ENCODE assay signal across 9 mouse cellular contexts in genomic region chr8:107684721-107685691, GRCm38 (mm10).
A peak's percentile ranks its signal among the peaks of the same experiment; 100 is the strongest.
DNase-seq lines count a peak whose midpoint lies in the region; ATAC-seq and TF ChIP-seq lines count a peak whose summit lies in the region.
"Had no signal": no experiment of that assay in that cellular context is flagged by ENCODE, and none has a peak within 500 bp of the region (broad histone marks: within the 10 kb centered on the region; RNA-seq: fewer than 3 reads in every experiment).

No protein-coding gene starts in this region.

- H3K27me3 ChIP-seq in forebrain, postnatal 0 days (ENCODE audit: insufficient read depth, low read length): no peaks in the 10 kb centered on the region
- H3K27me3 ChIP-seq in neural tube, embryonic 11.5 days (ENCODE audit: control insufficient read depth, insufficient read depth, low read length): no peaks in the 10 kb centered on the region
- H3K27me3 ChIP-seq: liver, embryonic 13.5 days had no signal

- H3K4me1 ChIP-seq in forebrain, postnatal 0 days (ENCODE audit: insufficient read depth): no peaks in the 10 kb centered on the region
- H3K4me1 ChIP-seq in neural tube, embryonic 11.5 days (ENCODE audit: control insufficient read depth, insufficient read depth, low read length): no peaks in the 10 kb centered on the region
- H3K4me1 ChIP-seq: liver, embryonic 13.5 days had no signal

- H3K9me3 ChIP-seq in forebrain, postnatal 0 days (ENCODE audit: low read length): no peaks in the 10 kb centered on the region
- H3K9me3 ChIP-seq in neural tube, embryonic 11.5 days (ENCODE audit: control insufficient read depth, low read length): no peaks in the 10 kb centered on the region
- H3K9me3 ChIP-seq: liver, embryonic 13.5 days had no signal

- DNase-seq in gastrocnemius, adult 2 months: peak; percentile 34
- DNase-seq in gastrocnemius, postnatal 25 days: no peak
- peak; percentile 25 for DNase-seq in urinary bladder, postnatal 25 days (ENCODE audit: low spot score)
- DNase-seq in urinary bladder, postnatal 10 days (ENCODE audit: low spot score): no peak
- peak; percentile 62 for DNase-seq in forebrain, postnatal 0 days
- DNase-seq in layer of hippocampus, postnatal 10 days (ENCODE audit: low spot score in 2 of 2): peak; percentile 23 to 47
- peak; percentile 36 for DNase-seq in neural tube, embryonic 11.5 days (ENCODE audit: low spot score)
- DNase-seq in adrenal gland, adult 8-10 months: no peak
- DNase-seq: liver, embryonic 13.5 days had no signal

- peak overlapping the region; percentile 6; the same call in 1 of the 2 replicates for H3K4me2 ChIP-seq in forebrain, postnatal 0 days (ENCODE audit: low read depth)
- H3K4me2 ChIP-seq in neural tube, embryonic 11.5 days (ENCODE audit: low read depth): no peak overlapping the region
- H3K4me2 ChIP-seq: liver, embryonic 13.5 days had no signal

- peak; percentile 62 for TF ChIP-seq CTCF in gastrocnemius, adult 2 months (IDR thresholded peaks at IDR 0.05)
- peak; percentile 57 for TF ChIP-seq CTCF in forebrain, postnatal 0 days (IDR thresholded peaks at IDR 0.05; ENCODE audit: low read depth)

- H3K36me3 ChIP-seq in forebrain, postnatal 0 days (ENCODE audit: insufficient read depth): no peaks in the 10 kb centered on the region
- H3K36me3 ChIP-seq in neural tube, embryonic 11.5 days (ENCODE audit: control insufficient read depth, insufficient read depth, low read length): no peaks in the 10 kb centered on the region
- H3K36me3 ChIP-seq: liver, embryonic 13.5 days had no signal

- no peak for ATAC-seq in forebrain, postnatal 0 days
- ATAC-seq in neural tube, embryonic 11.5 days (ENCODE audit: insufficient read depth, low FRiP score, low TSS enrichment): no peak

- no peak overlapping the region for H3K27ac ChIP-seq in gastrocnemius, adult 2 months
- no peak overlapping the region for H3K27ac ChIP-seq in forebrain, postnatal 0 days (ENCODE audit: low read depth, low read length)
- H3K27ac ChIP-seq in neural tube, embryonic 11.5 days (ENCODE audit: low read depth, low read length): no peak overlapping the region
- H3K27ac ChIP-seq: liver, embryonic 13.5 days had no signal

- no peak overlapping the region for H3K9ac ChIP-seq in forebrain, postnatal 0 days
- no peak overlapping the region for H3K9ac ChIP-seq in neural tube, embryonic 11.5 days (ENCODE audit: low read length)
- H3K9ac ChIP-seq: liver, embryonic 13.5 days had no signal

- WGBS in forebrain, postnatal 0 days: 56% methylated on average over 29 of the region's 29 CpGs
- WGBS in neural tube, embryonic 11.5 days: 56% methylated on average over 29 of the region's 29 CpGs

- H3K4me3 ChIP-seq in gastrocnemius, adult 2 months: peak overlapping the region; percentile 50
- H3K4me3 ChIP-seq in forebrain, postnatal 0 days (ENCODE audit: low read depth, low read length): no peak overlapping the region
- H3K4me3 ChIP-seq in neural tube, embryonic 11.5 days (ENCODE audit: low read depth, low read length): no peak overlapping the region
- H3K4me3 ChIP-seq: liver, embryonic 13.5 days had no signal

- intact Hi-C loops in gastrocnemius, adult 2 months (cut with DNase I): no loop called here

Comparison
In these comparisons a context has a peak if more than half of its experiments do, and no peak if none do; other contexts are left out.
1. DNase-seq: peak in gastrocnemius, adult 2 months (single experiment), urinary bladder, postnatal 25 days (single experiment), forebrain, postnatal 0 days (single experiment), layer of hippocampus, postnatal 10 days (2 of 2) and neural tube, embryonic 11.5 days (single experiment); none in gastrocnemius, postnatal 25 days (single experiment), urinary bladder, postnatal 10 days (single experiment) and adrenal gland, adult 8-10 months (single experiment).